Comparison of ENCODE assay signal across 8 mouse cellular contexts in genomic region chr9:77469791-77470607, GRCm38 (mm10).
DNase-seq lines count a peak whose midpoint lies in the region; ATAC-seq lines count a peak whose summit lies in the region.

No protein-coding gene starts in this region.

- H3K4me3 ChIP-seq in heart, embryonic 12.5 days = no peak overlapping the region
- H3K4me3 ChIP-seq in embryonic facial prominence, embryonic 11.5 days (ENCODE audit: low read depth, low read length) = no peak overlapping the region
- H3K4me3 ChIP-seq in hindbrain, embryonic 12.5 days = no peak overlapping the region
- no peak overlapping the region for H3K4me3 ChIP-seq in midbrain, embryonic 16.5 days (ENCODE audit: low read depth, low read length)

- peaks cover 13% of the 10 kb centered on the region for H3K36me3 ChIP-seq in heart, embryonic 12.5 days
- no peaks in the 10 kb centered on the region for H3K36me3 ChIP-seq in embryonic facial prominence, embryonic 11.5 days (replicated peaks; ENCODE audit: control insufficient read depth, insufficient read depth, low read depth, low read length)
- H3K36me3 ChIP-seq in hindbrain, embryonic 12.5 days = no peaks in the 10 kb centered on the region
- 0 out of 2 replicates have a peak, but pooled peaks cover 3% of the 10 kb centered on the region for H3K36me3 ChIP-seq in midbrain, embryonic 16.5 days (ENCODE audit: control insufficient read depth, insufficient read depth, low read length)

- H3K4me1 ChIP-seq in heart, embryonic 12.5 days (replicated peaks) = peaks cover 36% of the 10 kb centered on the region
- H3K4me1 ChIP-seq in embryonic facial prominence, embryonic 11.5 days (ENCODE audit: control insufficient read depth, insufficient read depth, low read length) = no peaks in the 10 kb centered on the region
- H3K4me1 ChIP-seq in hindbrain, embryonic 12.5 days = 0 out of 2 replicates have a peak, but pooled peaks cover 3% of the 10 kb centered on the region
- 0 out of 2 replicates have a peak, but pooled peaks cover 2% of the 10 kb centered on the region for H3K4me1 ChIP-seq in midbrain, embryonic 16.5 days (ENCODE audit: control insufficient read depth, insufficient read depth, low read length)

- peak overlapping the region; percentile 6; the same call in 1 of the 2 replicates for H3K27ac ChIP-seq in heart, embryonic 12.5 days (ENCODE audit: poor library complexity, severe bottlenecking)
- no peak overlapping the region for H3K27ac ChIP-seq in embryonic facial prominence, embryonic 11.5 days (replicated peaks; ENCODE audit: low read depth, low read length)
- H3K27ac ChIP-seq in hindbrain, embryonic 12.5 days = no peak overlapping the region
- H3K27ac ChIP-seq in midbrain, embryonic 16.5 days (ENCODE audit: low read length) = no peak overlapping the region

- no peak overlapping the region for H3K4me2 ChIP-seq in heart, embryonic 12.5 days
- no peak overlapping the region for H3K4me2 ChIP-seq in embryonic facial prominence, embryonic 11.5 days (ENCODE audit: low read depth, low read length)
- H3K4me2 ChIP-seq in hindbrain, embryonic 12.5 days (replicated peaks) = no peak overlapping the region
- no peak overlapping the region for H3K4me2 ChIP-seq in midbrain, embryonic 16.5 days (ENCODE audit: low read length)

- no peaks in the 10 kb centered on the region for H3K27me3 ChIP-seq in heart, embryonic 12.5 days (replicated peaks)
- no peaks in the 10 kb centered on the region for H3K27me3 ChIP-seq in embryonic facial prominence, embryonic 11.5 days (ENCODE audit: control insufficient read depth, insufficient read depth, low read length)
- H3K27me3 ChIP-seq in hindbrain, embryonic 12.5 days = no peaks in the 10 kb centered on the region
- H3K27me3 ChIP-seq in midbrain, embryonic 16.5 days (ENCODE audit: control insufficient read depth, insufficient read depth, low read depth, low read length) = no peaks in the 10 kb centered on the region

- no peak for ATAC-seq in heart, embryonic 12.5 days (ENCODE audit: insufficient number of reproducible peaks, low FRiP score)
- ATAC-seq in embryonic facial prominence, embryonic 11.5 days (replicated peaks; ENCODE audit: insufficient number of reproducible peaks, low FRiP score, low TSS enrichment, low read depth) = peak; percentile 67; the same call in 1 of the 2 replicates
- peak; percentile 78 for ATAC-seq in hindbrain, embryonic 12.5 days (ENCODE audit: low FRiP score)
- ATAC-seq in midbrain, embryonic 16.5 days = 0 out of 2 replicates have a peak, but pooled peaks have one; percentile 53

- H3K9me3 ChIP-seq in heart, embryonic 12.5 days (replicated peaks) = no peaks in the 10 kb centered on the region
- no peaks in the 10 kb centered on the region for H3K9me3 ChIP-seq in embryonic facial prominence, embryonic 11.5 days (replicated peaks; ENCODE audit: control insufficient read depth, low read length)
- H3K9me3 ChIP-seq in hindbrain, embryonic 12.5 days (replicated peaks) = no peaks in the 10 kb centered on the region
- no peaks in the 10 kb centered on the region for H3K9me3 ChIP-seq in midbrain, embryonic 16.5 days (replicated peaks; ENCODE audit: control insufficient read depth, low read length, poor library complexity, severe bottlenecking)

- no peak for DNase-seq in heart, adult 9 months (ENCODE audit: low spot score in 2 of 2)
- DNase-seq in embryonic facial prominence, embryonic 11.5 days (ENCODE audit: low spot score) = peak; percentile 26
- DNase-seq in layer of hippocampus, adult 9-10 months (ENCODE audit: low spot score) = peak; percentile 35
- no peak for DNase-seq in gastrocnemius, adult 18-20 months (ENCODE audit: low spot score)
- DNase-seq in cerebellum, postnatal 4 days (ENCODE audit: low spot score in 2 of 2) = no peak

- no peak overlapping the region for H3K9ac ChIP-seq in heart, embryonic 12.5 days
- no peak overlapping the region for H3K9ac ChIP-seq in embryonic facial prominence, embryonic 11.5 days (replicated peaks; ENCODE audit: low read length)
- no peak overlapping the region for H3K9ac ChIP-seq in hindbrain, embryonic 12.5 days
- H3K9ac ChIP-seq in midbrain, embryonic 16.5 days (ENCODE audit: low read depth, low read length) = no peak overlapping the region

- WGBS in heart, embryonic 12.5 days = 60% methylated on average over 20 of the region's 20 CpGs
- 68% methylated on average over 20 of the region's 20 CpGs for WGBS in embryonic facial prominence, embryonic 11.5 days
- WGBS in hindbrain, embryonic 12.5 days = 77% methylated on average over 20 of the region's 20 CpGs
- 64% methylated on average over 20 of the region's 20 CpGs for WGBS in midbrain, embryonic 16.5 days

Comparison
In these comparisons a context has a peak if more than half of its experiments do, and no peak if none do; other contexts are left out.
1. DNase-seq: peak in embryonic facial prominence, embryonic 11.5 days (single experiment) and layer of hippocampus, adult 9-10 months (single experiment); none in heart, adult 9 months (0 of 2), gastrocnemius, adult 18-20 months (single experiment) and cerebellum, postnatal 4 days (0 of 2).